Mouse (Mus musculus): ENCODE measurements around the gene Ice1.

Ice1 gene

GRCm38 (mm10) chr13:70574216-70574615, 63.2 kb downstream of the Ice1 start:
- no peak for DNase-seq (ENCODE audit: low read depth, low spot score)

- DNase-seq (ENCODE audit: low read depth, low spot score), result no peak
Observed at GRCm38 (mm10) chr13:70567889-70568288, 69.5 kb downstream of the Ice1 start.

GRCm38 (mm10) chr13:70553456-70553855, 84.0 kb downstream of the Ice1 start:
- DNase-seq (ENCODE audit: low read depth, low spot score), result no peak

- DNase-seq (ENCODE audit: low read depth, low spot score), result no peak
Observed at GRCm38 (mm10) chr13:70547457-70547856, 90.0 kb downstream of the Ice1 start.

- DNase-seq (ENCODE audit: low read depth, low spot score), result peak; percentile 66
Observed at GRCm38 (mm10) chr13:70545261-70545660, 92.2 kb downstream of the Ice1 start.

GRCm38 (mm10) chr13:70539842-70540241, 97.6 kb downstream of the Ice1 start:
- no peak for DNase-seq (ENCODE audit: low read depth, low spot score)

GRCm38 (mm10) chr13:70533412-70533811, 104.0 kb downstream of the Ice1 start:
- no peak for DNase-seq (ENCODE audit: low read depth, low spot score)

GRCm38 (mm10) chr13:70532719-70533118, 104.7 kb downstream of the Ice1 start:
- DNase-seq (ENCODE audit: low read depth, low spot score), result no peak

- no peak for DNase-seq (ENCODE audit: low read depth, low spot score)
Observed at GRCm38 (mm10) chr13:70517651-70518050, 119.8 kb downstream of the Ice1 start.

GRCm38 (mm10) chr13:70515004-70515403, 122.4 kb downstream of the Ice1 start:
- DNase-seq (ENCODE audit: low read depth, low spot score), result no peak

GRCm38 (mm10) chr13:70510199-70510598, 127.2 kb downstream of the Ice1 start:
- no peak for DNase-seq (ENCODE audit: low read depth, low spot score)

GRCm38 (mm10) chr13:70509375-70510016, 127.9 kb downstream of the Ice1 start:
- DNase-seq (ENCODE audit: low read depth, low spot score), result no peak

GRCm38 (mm10) chr13:70508708-70509374, 128.6 kb downstream of the Ice1 start:
- DNase-seq (ENCODE audit: low read depth, low spot score), result peak; percentile 26
